Mouse (Mus musculus): ENCODE results near the gene Ptpdc1. TPM values are rescaled to one million over a fixed set of nuclear protein-coding genes. Genes with fewer than 3 reads are reported as not detected.

The Ptpdc1 gene
- total and polyA plus RNA-seq, 3 experiments: not detected

- dilution Hi-C loops (cut with MboI; ENCODE audit: extremely low pct_ligation_motif_present, extremely low pct_unique_long_range_greater_than_20kb, low sequenced_read_pairs): no loop called here
- no peak overlapping the region for H3K4me3 ChIP-seq (replicated peaks in 1 of 3; ENCODE audit: low read depth in 2 of 3, low read length in 2 of 3, poor library complexity in 1 of 3)
- no peak overlapping the region for H3K9ac ChIP-seq (ENCODE audit: insufficient read depth, low read depth)
- peaks cover under 1% of the 10 kb centered on the region; the same call in 1 of the 2 replicates for H3K79me2 ChIP-seq (replicated peaks; ENCODE audit: control insufficient read depth, extremely low read depth, insufficient read depth, poor library complexity, severe bottlenecking)
- in situ Hi-C loops (cut with MboI; ENCODE audit: low pct_ligation_motif_present, low pct_unique_long_range_greater_than_20kb, low sequenced_read_pairs): loop anchor here (5.0 to 25.0 kb wide), 2 partner anchors 42 to 282 kb away; no protein-coding TSS in a partner anchor
- no peaks in the 10 kb centered on the region for H3K27me3 ChIP-seq (replicated peaks)
- TF ChIP-seq MAFK (IDR thresholded peaks at IDR 0.05; ENCODE audit: insufficient replicate concordance, low read length) (no peak), ZMIZ1 (IDR thresholded peaks at IDR 0.05; ENCODE audit: low read depth, low read length) (no peak), POLR2A (IDR thresholded peaks at IDR 0.05; ENCODE audit: low read depth, low read length) (no peak), MXI1 (IDR thresholded peaks at IDR 0.05; ENCODE audit: low read depth, low read length) (no peak), BHLHE40 (IDR thresholded peaks at IDR 0.05; ENCODE audit: low read depth, low read length) (no peak), UBTF (IDR thresholded peaks at IDR 0.05; ENCODE audit: low read depth, low read length) (no peak), NELFE (IDR thresholded peaks at IDR 0.05; ENCODE audit: low read depth, low read length) (no peak), CHD1 (IDR thresholded peaks at IDR 0.05; ENCODE audit: low read depth, low read length) (no peak), POLR2AphosphoS2 (IDR thresholded peaks at IDR 0.05; ENCODE audit: low read depth, low read length) (no peak), USF1 (IDR thresholded peaks at IDR 0.05; ENCODE audit: low read depth, low read length) (no peak)
- no peak overlapping the region for H3K4me2 ChIP-seq (ENCODE audit: insufficient read depth, low read depth, poor library complexity, severe bottlenecking)
- no peaks in the 10 kb centered on the region for H3K9me3 ChIP-seq (replicated peaks; ENCODE audit: low read length)
- H3K36me3 ChIP-seq (replicated peaks in 1 of 2; ENCODE audit: control insufficient read depth in 1 of 2, insufficient read depth in 1 of 2, low read length in 1 of 2): peaks cover under 1 to 17% of the 10 kb centered on the region in 2 experiments
- H3K27ac ChIP-seq (ENCODE audit: insufficient read depth, low read depth): no peak overlapping the region
- no peak for DNase-seq (ENCODE audit: extremely low read depth)
- H3K4me1 ChIP-seq (ENCODE audit: control insufficient read depth in 1 of 2, insufficient read depth in 2 of 2): peaks cover 0 to 10% of the 10 kb centered on the region in 2 experiments; a peak in 2 of 4 replicates
Measured at GRCm38 (mm10) chr13:48530685-48531084, 94.8 kb downstream of the Ptpdc1 start.

GRCm38 (mm10) chr13:48529028-48529427, 96.4 kb downstream of the Ptpdc1 start:
- in situ Hi-C loops (cut with MboI; ENCODE audit: low pct_ligation_motif_present, low pct_unique_long_range_greater_than_20kb, low sequenced_read_pairs) (loop anchor here (5.0 to 25.0 kb wide), 2 partner anchors 108 to 283 kb away; no protein-coding TSS in a partner anchor), dilution Hi-C loops (cut with MboI; ENCODE audit: extremely low pct_ligation_motif_present, extremely low pct_unique_long_range_greater_than_20kb, low sequenced_read_pairs) (no loop called here)
- TF ChIP-seq IRF4 (IDR thresholded peaks at IDR 0.05; ENCODE audit: low read depth, low read length) (no peak), CHD1 (IDR thresholded peaks at IDR 0.05; ENCODE audit: low read depth, low read length) (no peak), SMC3 (IDR thresholded peaks at IDR 0.05; ENCODE audit: low read depth, low read length) (no peak), USF1 (IDR thresholded peaks at IDR 0.05; ENCODE audit: low read depth, low read length) (no peak), EP300 (IDR thresholded peaks at IDR 0.05; ENCODE audit: low read length) (no peak), POLR2A (IDR thresholded peaks at IDR 0.05; ENCODE audit: low read depth, low read length) (no peak), ZMIZ1 (IDR thresholded peaks at IDR 0.05; ENCODE audit: low read depth, low read length) (no peak), RAD21 (IDR thresholded peaks at IDR 0.05; ENCODE audit: low read depth, low read length) (no peak), SIN3A (IDR thresholded peaks at IDR 0.05; ENCODE audit: low read length) (no peak), MXI1 (IDR thresholded peaks at IDR 0.05; ENCODE audit: low read depth, low read length) (no peak), CHD2 (IDR thresholded peaks at IDR 0.05; ENCODE audit: low read length) (no peak), KAT2A (IDR thresholded peaks at IDR 0.05; ENCODE audit: insufficient replicate concordance, low read length) (no peak), BHLHE40 (IDR thresholded peaks at IDR 0.05; ENCODE audit: low read depth, low read length) (no peak), RCOR1 (conservative IDR thresholded peaks at IDR 0.05; ENCODE audit: low read depth, low read length) (no peak), JUN (IDR thresholded peaks at IDR 0.05; ENCODE audit: insufficient read depth, low read depth, low read length) (no peak), ZC3H11A (IDR thresholded peaks at IDR 0.05; ENCODE audit: low read depth, low read length) (no peak), PAX5 (IDR thresholded peaks at IDR 0.05; ENCODE audit: low read length) (no peak), NRF1 (IDR thresholded peaks at IDR 0.05; ENCODE audit: low read depth, low read length) (no peak), MAX (IDR thresholded peaks at IDR 0.05; ENCODE audit: low read length) (no peak), ELF1 (IDR thresholded peaks at IDR 0.05; ENCODE audit: low read depth, low read length) (no peak)

More at GRCm38 (mm10) chr13:48529028-48529427, 96.4 kb downstream of the Ptpdc1 start:
- Histone ChIP-seq H3K36me3 (replicated peaks in 1 of 2; ENCODE audit: control insufficient read depth in 1 of 2, insufficient read depth in 1 of 2, low read length in 1 of 2) (peaks cover 0 to 4% of the 10 kb centered on the region in 2 experiments), H3K9ac (ENCODE audit: insufficient read depth, low read depth) (no peak overlapping the region), H3K79me2 (replicated peaks; ENCODE audit: control insufficient read depth, extremely low read depth, insufficient read depth, poor library complexity, severe bottlenecking) (no peaks in the 10 kb centered on the region), H3K4me3 (replicated peaks in 1 of 3; ENCODE audit: low read depth in 2 of 3, low read length in 2 of 3, poor library complexity in 1 of 3) (no peak overlapping the region), H3K4me1 (ENCODE audit: control insufficient read depth in 1 of 2, insufficient read depth in 2 of 2) (peaks cover 0 to 4% of the 10 kb centered on the region in 2 experiments; a peak in 2 of 4 replicates), H3K4me2 (ENCODE audit: insufficient read depth, low read depth, poor library complexity, severe bottlenecking) (no peak overlapping the region), H3K27ac (ENCODE audit: insufficient read depth, low read depth) (no peak overlapping the region), H3K27me3 (replicated peaks) (no peaks in the 10 kb centered on the region), H3K9me3 (replicated peaks; ENCODE audit: low read length) (no peaks in the 10 kb centered on the region)
- no peak for DNase-seq (ENCODE audit: extremely low read depth)
